Mouse (Mus musculus) testis, adult 2 months (tissue): ENCODE results near the gene Myh15. TPM values are rescaled to one million over a fixed set of nuclear protein-coding genes. Genes with fewer than 3 reads are reported as not detected.

ENCODE experiments used
- H3K27ac ChIP-seq: fragments of 200-500 bp; 2 replicates; pipeline ENCODE4 v1.5.1; 2012; ENCODE audit warnings: low read depth, low read length; ENCODE audit not compliant: control insufficient read depth, insufficient read depth
- H3K27me3 ChIP-seq: fragments of 200-500 bp; 2 replicates; pipeline ENCODE4 v1.6.1; 2012; ENCODE audit warnings: mild to moderate bottlenecking, low read length, moderate library complexity; ENCODE audit not compliant: control insufficient read depth, insufficient read depth
- H3K36me3 ChIP-seq: fragments of 200-500 bp; 2 replicates; pipeline ENCODE4 v1.6.1; 2012; ENCODE audit warnings: mild to moderate bottlenecking, low read length; ENCODE audit not compliant: control insufficient read depth, insufficient read depth
- H3K4me1 ChIP-seq: fragments of 200-500 bp; 2 replicates; pipeline ENCODE4 v1.6.1; 2012; ENCODE audit warnings: low read length; ENCODE audit not compliant: control insufficient read depth, insufficient read depth
- H3K4me3 ChIP-seq: fragments of 200-500 bp; 2 replicates; pipeline ENCODE4 v1.5.1; 2012; ENCODE audit warnings: low read depth, mild to moderate bottlenecking, low read length, moderate library complexity, mixed read lengths; ENCODE audit not compliant: control insufficient read depth
- CTCF ChIP-seq: fragments of 200-500 bp; IDR thresholded peaks from 2 replicates; pipeline ENCODE4 v1.5.1; 2012; ENCODE audit warnings: low read depth, mild to moderate bottlenecking, inconsistent platforms, low read length, moderate library complexity; ENCODE audit not compliant: control insufficient read depth, insufficient read depth, insufficient replicate concordance
- POLR2A ChIP-seq: fragments of 200-500 bp; IDR thresholded peaks from 2 replicates; pipeline ENCODE4 v1.6.1; 2012; ENCODE audit warnings: low read depth, mild to moderate bottlenecking, inconsistent platforms, low read length, moderate library complexity; ENCODE audit not compliant: control insufficient read depth
- polyA plus RNA-seq: library from polyadenylated mRNA; depleted of rRNA; stranded (reverse); fragments of >200 nt; gene quantifications from 2 replicates; pipeline ENCODE4 v1.2.3, GENCODE M21; 2012

The Myh15 gene
- polyA plus RNA-seq, 1 experiment = 2.0 TPM

- Histone ChIP-seq H3K27me3 (no peaks in the 10 kb centered on the region), H3K4me3 (no peak overlapping the region), H3K27ac (no peak overlapping the region), H3K36me3 (no peaks in the 10 kb centered on the region), H3K4me1 (no peaks in the 10 kb centered on the region)
- no peak for TF ChIP-seq POLR2A
- no peak for TF ChIP-seq CTCF
Observed at GRCm38 (mm10) chr16:49071316-49071715, 14.0 kb downstream of the Myh15 start.

DNA sequence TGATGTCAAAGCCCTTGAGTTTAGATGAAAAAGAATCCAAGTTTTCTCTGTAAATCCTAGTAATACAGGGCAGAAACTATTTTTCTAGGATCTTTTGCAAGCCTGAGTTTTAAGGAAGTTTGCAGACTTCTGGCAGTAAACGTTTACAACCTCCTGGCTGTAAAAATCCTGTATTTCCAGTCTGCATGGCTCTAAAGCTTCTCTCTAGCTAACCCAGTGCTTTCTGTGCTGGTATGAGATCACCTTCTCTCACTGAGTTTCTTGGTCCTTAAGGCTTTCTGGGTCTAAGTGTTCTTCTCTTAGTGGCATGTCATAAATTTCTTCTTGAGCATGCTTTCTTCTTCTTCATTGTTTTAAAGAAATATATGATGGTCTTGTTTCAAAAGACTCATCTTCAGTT, 70.7 kb downstream of the Myh15 start:
- no peaks in the 10 kb centered on the region for H3K27me3 ChIP-seq
- no peaks in the 10 kb centered on the region for H3K4me1 ChIP-seq
- no peaks in the 10 kb centered on the region for H3K36me3 ChIP-seq
- TF ChIP-seq POLR2A = no peak
- no peak for TF ChIP-seq CTCF
- no peak overlapping the region for H3K4me3 ChIP-seq
- no peak overlapping the region for H3K27ac ChIP-seq

GRCm38 (mm10) chr16:49156193-49156592, 98.9 kb downstream of the Myh15 start:
- H3K27me3 ChIP-seq = no peaks in the 10 kb centered on the region
- H3K4me3 ChIP-seq = no peak overlapping the region
- H3K4me1 ChIP-seq = no peaks in the 10 kb centered on the region

GRCm38 (mm10) chr16:49164349-49165137, 107.3 kb downstream of the Myh15 start:
- Histone ChIP-seq H3K27ac (no peak overlapping the region), H3K4me3 (no peak overlapping the region), H3K4me1 (no peaks in the 10 kb centered on the region), H3K27me3 (no peaks in the 10 kb centered on the region), H3K36me3 (no peaks in the 10 kb centered on the region)
- no peak for TF ChIP-seq CTCF
- TF ChIP-seq POLR2A = no peak

More at GRCm38 (mm10) chr16:49156193-49156592, 98.9 kb downstream of the Myh15 start:
- H3K36me3 ChIP-seq = no peaks in the 10 kb centered on the region
- no peak for TF ChIP-seq CTCF
- TF ChIP-seq POLR2A = no peak
- H3K27ac ChIP-seq = no peak overlapping the region

DNA sequence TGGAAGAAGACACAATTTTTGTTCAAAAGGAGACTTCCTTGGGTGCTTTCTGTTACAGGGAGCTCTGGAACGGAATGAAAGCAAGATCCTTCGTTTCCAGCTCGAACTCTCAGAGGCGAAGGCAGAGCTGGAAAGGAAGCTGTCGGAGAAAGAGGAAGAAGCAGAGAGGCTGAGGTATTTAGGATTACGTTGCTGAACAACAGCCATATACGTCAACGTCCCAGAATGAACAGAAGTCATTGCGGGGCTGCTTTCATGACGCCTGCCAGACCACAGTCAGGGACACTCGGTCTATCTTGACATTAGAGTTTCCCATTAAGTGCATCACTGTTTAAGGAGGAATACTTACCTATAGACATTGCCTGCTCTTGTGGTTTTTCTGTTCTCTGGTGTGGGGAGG, 108.4 kb downstream of the Myh15 start:
- TF ChIP-seq POLR2A = no peak
- TF ChIP-seq CTCF = no peak
- Histone ChIP-seq H3K4me1 (no peaks in the 10 kb centered on the region), H3K27me3 (no peaks in the 10 kb centered on the region), H3K27ac (no peak overlapping the region), H3K4me3 (no peak overlapping the region), H3K36me3 (no peaks in the 10 kb centered on the region)

- Histone ChIP-seq H3K27ac (no peak overlapping the region), H3K4me3 (no peak overlapping the region), H3K36me3 (no peaks in the 10 kb centered on the region), H3K4me1 (no peaks in the 10 kb centered on the region), H3K27me3 (no peaks in the 10 kb centered on the region)
- TF ChIP-seq CTCF (no peak), POLR2A (no peak)
Observed at GRCm38 (mm10) chr16:49167325-49167724, 110.0 kb downstream of the Myh15 start.

GRCm38 (mm10) chr16:49175077-49175476, 117.8 kb downstream of the Myh15 start:
- Histone ChIP-seq H3K4me3 (no peak overlapping the region), H3K27ac (no peak overlapping the region), H3K36me3 (no peaks in the 10 kb centered on the region), H3K27me3 (no peaks in the 10 kb centered on the region), H3K4me1 (no peaks in the 10 kb centered on the region)
- TF ChIP-seq CTCF (no peak), POLR2A (no peak)

DNA sequence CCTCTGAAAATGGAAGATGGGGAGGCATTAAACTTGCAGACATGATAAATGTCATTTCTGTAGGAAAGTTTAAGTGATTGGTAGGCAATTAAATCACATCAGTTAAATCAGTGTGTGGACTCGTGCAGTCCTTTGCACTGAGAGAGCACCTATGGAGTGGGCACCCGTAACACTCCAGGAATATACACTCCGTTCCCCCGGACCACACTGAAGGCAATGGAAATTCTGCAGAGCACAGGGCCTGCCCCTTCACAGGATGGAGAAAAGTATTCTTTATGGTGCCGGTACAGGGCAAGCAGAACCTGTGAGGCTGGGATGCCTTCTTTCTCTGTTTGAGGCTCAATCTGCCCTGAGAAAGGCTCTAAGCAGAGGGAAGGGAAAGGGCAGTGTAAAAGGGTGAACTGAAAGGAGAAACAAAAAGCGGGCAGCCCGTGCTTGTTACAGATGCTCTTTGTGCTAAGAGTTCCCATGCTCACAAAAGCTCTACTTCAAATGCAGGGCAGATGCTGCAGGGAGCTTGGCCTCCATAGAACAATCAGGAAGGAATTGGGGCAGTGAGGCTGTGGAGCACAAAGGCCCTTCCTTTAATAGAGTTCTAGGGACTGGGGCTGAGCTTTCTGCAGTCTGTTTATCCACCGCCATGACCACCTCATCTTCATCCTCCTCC, 118.6 kb downstream of the Myh15 start:
- Histone ChIP-seq H3K36me3 (no peaks in the 10 kb centered on the region), H3K27ac (no peak overlapping the region), H3K27me3 (no peaks in the 10 kb centered on the region), H3K4me3 (no peak overlapping the region), H3K4me1 (no peaks in the 10 kb centered on the region)
- TF ChIP-seq POLR2A (no peak), CTCF (no peak)
